Mouse (Mus musculus) frontal cortex, postnatal 14 days (tissue): ENCODE measurements around the gene Tom1l1.
"Not testable (repeated sequence)": the region's sequence is repeated elsewhere in the genome, so short reads cannot be mapped to it uniquely, and the experiment has no call there.

Experiments used
- DNase-seq, 2 experiments: peaks; one replicate each; pipeline ENCODE4 v3.0.0; 2022; ENCODE audit warnings: low spot score in 2 of 2

Gene Tom1l1

GRCm38 (mm10) chr11:90687460-90688416 lies at the start of gene Tom1l1:
Gene Tom1l1, minus strand, starts transcription at chr11:90688366.
- peak; percentile 67 to 71 for DNase-seq

GRCm38 (mm10) chr11:90733575-90733974 lies 45.4 kb upstream of the Tom1l1 start:
- no peak for DNase-seq

- DNase-seq = no peak
Measured at GRCm38 (mm10) chr11:90727354-90728125, 39.4 kb upstream of the Tom1l1 start.

GRCm38 (mm10) chr11:90726730-90727129 lies 38.6 kb upstream of the Tom1l1 start:
- DNase-seq = no peak

- no peak for DNase-seq
Measured at GRCm38 (mm10) chr11:90722304-90722703, 34.1 kb upstream of the Tom1l1 start.

- DNase-seq = no peak
Measured at GRCm38 (mm10) chr11:90717719-90718118, 29.6 kb upstream of the Tom1l1 start.

- DNase-seq = no peak
Measured at GRCm38 (mm10) chr11:90711596-90711995, 23.4 kb upstream of the Tom1l1 start.

- not testable (repeated sequence) for DNase-seq
Measured at GRCm38 (mm10) chr11:90707134-90707533, 19.0 kb upstream of the Tom1l1 start.

- peak; percentile 46 to 61 for DNase-seq
Measured at GRCm38 (mm10) chr11:90697480-90698240, 9.5 kb upstream of the Tom1l1 start.

- no peak for DNase-seq
Measured at GRCm38 (mm10) chr11:90695811-90696210, 7.6 kb upstream of the Tom1l1 start.

- DNase-seq = no peak
Measured at GRCm38 (mm10) chr11:90694206-90694605, 6.0 kb upstream of the Tom1l1 start.

- no peak for DNase-seq
Measured at GRCm38 (mm10) chr11:90690361-90690760, 2.2 kb upstream of the Tom1l1 start.

- DNase-seq = no peak
Measured at GRCm38 (mm10) chr11:90687040-90687439, 1.1 kb downstream of the Tom1l1 start.

GRCm38 (mm10) chr11:90686287-90687025 lies 1.7 kb downstream of the Tom1l1 start:
- DNase-seq = no peak

- DNase-seq = no peak
Measured at GRCm38 (mm10) chr11:90685196-90685595, 3.0 kb downstream of the Tom1l1 start.

GRCm38 (mm10) chr11:90684765-90685164 lies 3.4 kb downstream of the Tom1l1 start:
- no peak for DNase-seq

GRCm38 (mm10) chr11:90681171-90681570 lies 7.0 kb downstream of the Tom1l1 start:
- DNase-seq = no peak

GRCm38 (mm10) chr11:90678582-90678981 lies 9.6 kb downstream of the Tom1l1 start:
- no peak for DNase-seq

GRCm38 (mm10) chr11:90677771-90678288 lies 10.3 kb downstream of the Tom1l1 start:
- no peak for DNase-seq

GRCm38 (mm10) chr11:90677027-90677426 lies 11.1 kb downstream of the Tom1l1 start:
- DNase-seq = no peak
